Mouse (Mus musculus) liver, embryonic 14.5 days (tissue): ENCODE measurements around the gene Foxn3.

Experiments used
- CTCF ChIP-seq: IDR thresholded peaks from 2 replicates; pipeline ENCODE4 v1.5.1; 2016; ENCODE audit warnings: antibody characterized with exemption, low read depth, control low read depth
- EP300 ChIP-seq: IDR thresholded peaks from 2 replicates; pipeline ENCODE4 v1.6.1; 2016; ENCODE audit warnings: antibody characterized with exemption, low read depth

- TF ChIP-seq CTCF (no peak), EP300 (no peak)
These were observed 38.0 kb upstream of the Foxn3 start for GRCm38 (mm10) chr12:99601392-99601791.
